Comparison of ENCODE assay signal across 8 mouse cellular contexts in genomic region chr17:83213228-83213915, GRCm38 (mm10). TPM values are rescaled to one million over a fixed set of nuclear protein-coding genes. Genes with fewer than 3 reads are reported as not detected.
DNase-seq lines count a peak whose midpoint lies in the region; ATAC-seq lines count a peak whose summit lies in the region.

No protein-coding gene starts in this region.

- ATAC-seq in heart, embryonic 12.5 days (ENCODE audit: insufficient number of reproducible peaks, low FRiP score) = no peak
- no peak for ATAC-seq in heart, embryonic 16.5 days (replicated peaks; ENCODE audit: extremely low read depth, insufficient read depth, low FRiP score)
- ATAC-seq in liver, embryonic 16.5 days (ENCODE audit: low read depth) = peak; percentile 10; the same call in 1 of the 2 replicates

- H3K4me1 ChIP-seq in heart, embryonic 12.5 days (replicated peaks) = peaks cover 41% of the 10 kb centered on the region
- peaks cover 18% of the 10 kb centered on the region for H3K4me1 ChIP-seq in heart, embryonic 16.5 days (ENCODE audit: control insufficient read depth, insufficient read depth, low read length)
- H3K4me1 ChIP-seq in liver, embryonic 16.5 days (ENCODE audit: control insufficient read depth, low read depth, low read length) = peaks cover 3% of the 10 kb centered on the region; the same call in 1 of the 2 replicates

- peak overlapping the region; percentile 100 for H3K9ac ChIP-seq in heart, embryonic 12.5 days
- H3K9ac ChIP-seq in heart, embryonic 16.5 days (ENCODE audit: low read length) = peak overlapping the region; percentile 82
- no peak overlapping the region for H3K9ac ChIP-seq in liver, embryonic 16.5 days (ENCODE audit: low read depth, low read length)

- 52% methylated on average over 9 of the region's 9 CpGs for WGBS in heart, embryonic 12.5 days
- WGBS in heart, embryonic 16.5 days = 70% methylated on average over 9 of the region's 9 CpGs
- 65% methylated on average over 9 of the region's 9 CpGs for WGBS in liver, embryonic 16.5 days (ENCODE audit: insufficient replicate concordance)

- no peaks in the 10 kb centered on the region for H3K27me3 ChIP-seq in heart, embryonic 12.5 days (replicated peaks)
- no peaks in the 10 kb centered on the region for H3K27me3 ChIP-seq in heart, embryonic 16.5 days (ENCODE audit: control insufficient read depth, insufficient read depth, low read length)
- peaks cover 35% of the 10 kb centered on the region for H3K27me3 ChIP-seq in liver, embryonic 16.5 days (ENCODE audit: control insufficient read depth, insufficient read depth, low read depth, low read length)

- peak overlapping the region; percentile 93 for H3K4me2 ChIP-seq in heart, embryonic 12.5 days
- peak overlapping the region; percentile 81 for H3K4me2 ChIP-seq in heart, embryonic 16.5 days (ENCODE audit: low read depth, low read length)
- H3K4me2 ChIP-seq in liver, embryonic 16.5 days (ENCODE audit: low read depth, low read length) = peak overlapping the region; percentile 51

- intact Hi-C loops in heart, postnatal 25 days (cut with DNase I) = loop anchor here (5.0 to 10.0 kb wide), 2 partner anchors 91 to 141 kb away; partner anchors contain the start of gene Eml4

- H3K4me3 ChIP-seq in heart, embryonic 12.5 days = peak overlapping the region; percentile 97; the same call in 1 of the 2 replicates
- H3K4me3 ChIP-seq in heart, embryonic 16.5 days (ENCODE audit: low read length) = peak overlapping the region; percentile 89
- peak overlapping the region; percentile 65 for H3K4me3 ChIP-seq in liver, embryonic 16.5 days (ENCODE audit: low read depth, low read length)

- H3K27ac ChIP-seq in heart, embryonic 12.5 days (ENCODE audit: poor library complexity, severe bottlenecking) = peak overlapping the region; percentile 93
- peak overlapping the region; percentile 80 for H3K27ac ChIP-seq in heart, embryonic 16.5 days (ENCODE audit: low read length)
- H3K27ac ChIP-seq in liver, embryonic 16.5 days (ENCODE audit: low read length) = peak overlapping the region; percentile 77

- DNase-seq in heart, postnatal 25 days (ENCODE audit: low spot score) = no peak
- peak; percentile 54 for DNase-seq in Muller cell, postnatal 12 days (ENCODE audit: inconsistent ontology term)
- DNase-seq in cerebellum, adult 9-10 months = no peak
- DNase-seq in lung, postnatal 10 days = no peak
- no peak for DNase-seq in spleen, postnatal 4 days (ENCODE audit: low spot score in 2 of 2)

- H3K36me3 ChIP-seq in heart, embryonic 12.5 days = no peaks in the 10 kb centered on the region
- H3K36me3 ChIP-seq in heart, embryonic 16.5 days (ENCODE audit: control insufficient read depth, insufficient read depth) = no peaks in the 10 kb centered on the region; the same call in 1 of the 2 replicates
- H3K36me3 ChIP-seq in liver, embryonic 16.5 days (ENCODE audit: control insufficient read depth, insufficient read depth) = no peaks in the 10 kb centered on the region

- H3K9me3 ChIP-seq in heart, embryonic 12.5 days (replicated peaks) = no peaks in the 10 kb centered on the region
- H3K9me3 ChIP-seq in heart, embryonic 16.5 days (replicated peaks; ENCODE audit: control insufficient read depth, low read length) = no peaks in the 10 kb centered on the region
- H3K9me3 ChIP-seq in liver, embryonic 16.5 days (replicated peaks; ENCODE audit: control insufficient read depth, low read length) = no peaks in the 10 kb centered on the region

RNA-seq across cellular contexts. Expression of gene Pkdcc, which starts 1.7 kb away (rescaled TPM):
- 13.5 and 13.9 TPM in 2 replicates for polyA plus RNA-seq in heart, embryonic 12.5 days (2016; fragmentation: Nextera tagmentation; extraction: Ambion mirVana)
- 10 to 100 TPM; 48.6 to 48.7 TPM for total RNA-seq in heart, postnatal 25 days (2021)
- polyA plus RNA-seq in heart, embryonic 16.5 days (2015; fragmentation: Nextera tagmentation; extraction: Ambion mirVana) = 10.9 and 11.9 TPM in 2 replicates
- polyA plus RNA-seq in liver, embryonic 16.5 days (2015; fragmentation: Nextera tagmentation; extraction: Ambion mirVana) = 1.7 and 2.5 TPM in 2 replicates
